Mouse (Mus musculus): Measurements from ENCODE around the gene Mus81. TPM values are rescaled to one million over a fixed set of nuclear protein-coding genes. Genes with fewer than 3 reads are reported as not detected.

Gene Mus81
- total RNA-seq, 4 experiments from 2014 or later, result 29.0 to 38.5 (median 33.8) TPM

- no peak for DNase-seq (ENCODE audit: low spot score in 2 of 2)
These were observed 40.5 kb downstream of the Mus81 start, which contains the start of gene Fosl1 for GRCm38 (mm10) chr19:5447515-5448353. Gene Fosl1 (plus strand): TSS chr19:5447547.

- no peak for DNase-seq (ENCODE audit: low spot score in 2 of 2)
These were observed 42.5 kb downstream of the Mus81 start for GRCm38 (mm10) chr19:5445747-5446146.

- no peak for DNase-seq (ENCODE audit: low spot score in 2 of 2)
These were observed 43.2 kb downstream of the Mus81 start for GRCm38 (mm10) chr19:5444954-5445353.

- DNase-seq (ENCODE audit: low spot score in 2 of 2), result no peak
These were observed 43.8 kb downstream of the Mus81 start for GRCm38 (mm10) chr19:5444371-5444908.

GRCm38 (mm10) chr19:5433951-5434350, 54.3 kb downstream of the Mus81 start:
- no peak for DNase-seq (ENCODE audit: low spot score in 2 of 2)

GRCm38 (mm10) chr19:5432992-5433852, 55.0 kb downstream of the Mus81 start:
- no peak for DNase-seq (ENCODE audit: low spot score in 2 of 2)

Other genes with a start within 250 kb of the Mus81 start
- gene Pacs1, start 215.3 kb downstream of the Mus81 start, total RNA-seq (2022), result 10 to 100 TPM; 50.9 to 59.4 (median 55.3) TPM
- gene Sf3b2, start 192.9 kb downstream of the Mus81 start, total RNA-seq (2022), result 100 to 1,000 TPM; 202 to 215 (median 208) TPM
- 10 to 100 TPM; 83.2 to 92.3 (median 86.9) TPM for gene Gal3st3, start 190.1 kb downstream of the Mus81 start, total RNA-seq (2022)
- gene Catsper1, start 152.7 kb downstream of the Mus81 start, total RNA-seq (2022), result not detected
- 10 to 100 TPM; 10.8 to 18.1 (median 12.5) TPM for gene Cst6, start 138.8 kb downstream of the Mus81 start, total RNA-seq (2022)
- 10 to 100 TPM; 18.6 to 27.4 (median 23.1) TPM for gene Eif1ad, start 121.7 kb downstream of the Mus81 start, total RNA-seq (2022)
- 10 to 100 TPM; 74.1 to 85.8 (median 76.2) TPM for gene Banf1, start 121.2 kb downstream of the Mus81 start, total RNA-seq (2022)
- 100 to 1,000 TPM; 103 to 120 (median 114) TPM for gene Sart1, start 99.7 kb downstream of the Mus81 start, total RNA-seq (2022)
- under 1 TPM in 3 of 4 experiments, not detected in 1; 0.34 to 0.63 (median 0.37) TPM for gene Tsga10ip, start 85.9 kb downstream of the Mus81 start, total RNA-seq (2022)
- 100 to 1,000 TPM; 308 to 358 (median 327) TPM for gene Drap1, start 63.4 kb downstream of the Mus81 start, total RNA-seq (2022)
- 10 to 100 TPM; 64.8 to 71.2 (median 67.6) TPM for gene AI837181, start 63.3 kb downstream of the Mus81 start, total RNA-seq (2022)
- gene Fosl1, start 40.9 kb downstream of the Mus81 start, total RNA-seq (2022), result under 1 TPM; 0.20 to 0.67 (median 0.29) TPM
- 10 to 100 TPM; 31.7 to 33.1 (median 32.4) TPM for gene Ccdc85b, start 30.5 kb downstream of the Mus81 start, total RNA-seq (2022)
- 100 to 1,000 TPM in 1 of 4 experiments, 10 to 100 TPM in 3; 93.5 to 109 (median 96.4) TPM for gene Fibp, start 27.8 kb downstream of the Mus81 start, total RNA-seq (2022)
- under 1 TPM in 3 of 4 experiments, not detected in 1; 0.29 to 0.81 (median 0.77) TPM for gene Ctsw, start 19.9 kb downstream of the Mus81 start, total RNA-seq (2022)
- gene Efemp2, start 14.4 kb downstream of the Mus81 start, total RNA-seq (2022), result 10 to 100 TPM; 14.4 to 23.9 (median 22.1) TPM
- 1,000 to 10,000 TPM; 1,240 to 1,334 (median 1,291) TPM for gene Cfl1, start 2.1 kb upstream of the Mus81 start, total RNA-seq (2022)
- gene 1700020D05Rik, start 15.4 kb upstream of the Mus81 start, total RNA-seq (2022), result 10 to 100 TPM in 2 of 4 experiments, 1 to 10 TPM in 2; 7.4 to 12.1 (median 9.6) TPM
- 10 to 100 TPM; 86.8 to 95.2 (median 88.6) TPM for gene Snx32, start 22.1 kb upstream of the Mus81 start, total RNA-seq (2022)
- gene Ovol1, start 72.2 kb upstream of the Mus81 start, total RNA-seq (2022), result not detected
- gene Ap5b1, start 79.6 kb upstream of the Mus81 start, total RNA-seq (2022), result 1 to 10 TPM; 5.8 to 8.7 (median 6.6) TPM
- gene Rnaseh2c, start 113.5 kb upstream of the Mus81 start, total RNA-seq (2022), result 10 to 100 TPM; 58.8 to 96.9 (median 78.2) TPM
- gene Kat5, start 121.8 kb upstream of the Mus81 start, total RNA-seq (2022), result 100 to 1,000 TPM in 1 of 4 experiments, 10 to 100 TPM in 3; 81.5 to 105 (median 86.9) TPM
- gene Rela, start 149.1 kb upstream of the Mus81 start, total RNA-seq (2022), result 10 to 100 TPM; 18.8 to 32.7 (median 23.7) TPM
- 10 to 100 TPM; 16.2 to 20.4 (median 19.4) TPM for gene Sipa1, start 175.3 kb upstream of the Mus81 start, total RNA-seq (2022)
- gene Map3k11, start 200.3 kb upstream of the Mus81 start, total RNA-seq (2022), result 10 to 100 TPM; 16.9 to 21.3 (median 18.7) TPM
- 10 to 100 TPM; 74.5 to 80.9 (median 77.0) TPM for gene Pcnx3, start 200.5 kb upstream of the Mus81 start, total RNA-seq (2022)
- under 1 TPM in 1 of 4 experiments, not detected in 3; 0.43 TPM for gene Kcnk7, start 216.0 kb upstream of the Mus81 start, total RNA-seq (2022)
- 10 to 100 TPM; 12.4 to 17.8 (median 16.4) TPM for gene Ehbp1l1, start 237.9 kb upstream of the Mus81 start, total RNA-seq (2022)
- 10 to 100 TPM; 22.5 to 31.3 (median 27.4) TPM for gene Fam89b, start 241.3 kb upstream of the Mus81 start, total RNA-seq (2022)

Data from layer of hippocampus, adult 8-10 months (tissue).